Mouse (Mus musculus) cerebellum, postnatal 36 days (tissue): ENCODE results near the gene 0610030E20Rik.

ENCODE experiments used
- DNase-seq, 2 experiments: peaks; one replicate each; pipeline ENCODE4 v3.0.0; 2021 to 2022; ENCODE audit warnings: mixed read lengths in 2 of 2

0610030E20Rik gene

DNA sequence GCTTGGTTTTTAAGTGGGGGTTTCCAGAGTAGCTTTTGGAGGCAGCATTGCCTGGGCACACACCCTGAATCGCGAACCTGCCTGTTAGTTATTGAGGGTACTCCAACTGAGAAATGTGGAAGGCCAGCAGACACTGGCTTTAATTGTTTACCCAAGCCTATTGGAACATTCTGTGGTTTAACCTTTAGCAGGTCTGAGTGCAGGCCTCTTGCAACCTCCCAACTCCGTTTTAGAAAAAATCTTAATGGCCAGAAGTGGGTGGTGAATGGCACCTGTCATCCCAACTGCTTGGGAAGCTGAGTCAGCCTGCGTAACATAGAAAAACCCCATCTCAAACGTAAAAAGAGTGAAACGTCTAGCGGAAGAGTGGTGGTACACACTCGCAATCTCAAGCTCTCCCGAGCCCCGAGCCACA lies 49.7 kb downstream of the 0610030E20Rik start:
- DNase-seq: no peak

DNA sequence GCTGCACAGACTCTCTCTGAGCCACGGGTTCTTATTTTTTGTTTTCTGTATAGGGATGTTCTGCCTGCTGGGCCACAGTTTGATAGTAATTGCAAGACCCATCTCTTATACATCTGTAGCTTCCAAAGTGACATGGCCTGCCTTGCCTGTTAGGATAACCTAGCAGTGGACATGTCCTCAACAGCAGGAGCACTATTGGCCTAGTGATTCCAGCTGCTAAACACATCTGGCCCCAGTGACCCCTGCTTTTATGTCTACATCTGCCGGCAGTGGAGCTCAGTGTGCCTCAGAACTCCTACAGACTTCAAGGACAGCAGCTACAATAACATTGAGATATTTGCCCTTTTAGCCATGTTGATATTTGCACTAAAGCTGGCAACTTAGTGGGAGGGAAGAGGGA lies 52.9 kb downstream of the 0610030E20Rik start:
- no peak for DNase-seq

DNA sequence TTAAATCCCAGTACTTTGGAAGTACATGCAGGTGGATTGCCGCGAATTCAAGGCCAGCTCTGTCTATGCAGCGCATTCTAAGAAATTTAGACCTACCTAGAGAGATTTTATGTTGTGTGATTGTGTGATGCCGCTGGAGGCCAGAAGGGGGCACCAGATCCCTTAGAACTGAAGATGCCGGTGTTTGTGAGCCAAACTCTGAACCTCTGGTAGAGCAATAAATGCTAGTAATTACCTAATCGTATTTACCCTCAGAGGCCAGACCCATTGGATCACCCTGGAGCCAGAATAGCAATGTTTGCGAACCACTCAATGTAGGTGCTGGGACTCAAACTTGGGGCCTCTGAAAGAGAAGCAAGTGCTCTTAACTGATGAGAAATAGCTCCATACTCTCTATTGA lies 54.8 kb downstream of the 0610030E20Rik start:
- peak; percentile 69 to 81 for DNase-seq
